Mouse (Mus musculus) MEL-GATA-1-ER (cell line): Measurements from ENCODE around the gene 1810009A15Rik.

ENCODE experiments used
- DNase-seq: peaks from one replicate; pipeline ENCODE4 v3.0.0-alpha.2; 2012; ENCODE audit warnings: low read depth; ENCODE audit errors: extremely low read depth

Gene 1810009A15Rik

GRCm38 (mm10) chr19:8920073-8920736, 31.6 kb downstream of the 1810009A15Rik start, which contains the start of gene B3gat3:
B3gat3 (plus strand) TSS chr19:8920374.
- DNase-seq = no peak

GRCm38 (mm10) chr19:8920836-8921291, 32.2 kb downstream of the 1810009A15Rik start:
- DNase-seq = no peak

GRCm38 (mm10) chr19:8921741-8922140, 33.1 kb downstream of the 1810009A15Rik start:
- no peak for DNase-seq

- no peak for DNase-seq
These were observed 38.1 kb downstream of the 1810009A15Rik start for GRCm38 (mm10) chr19:8926766-8927165.

GRCm38 (mm10) chr19:8927891-8928525, 39.4 kb downstream of the 1810009A15Rik start:
- no peak for DNase-seq

GRCm38 (mm10) chr19:8928689-8929223, 40.1 kb downstream of the 1810009A15Rik start:
- DNase-seq = no peak

- no peak for DNase-seq
These were observed 40.8 kb downstream of the 1810009A15Rik start, which contains the start of the genes Rom1 and Eml3 for GRCm38 (mm10) chr19:8929224-8930088. Rom1 (minus strand) TSS chr19:8929356. Eml3 (plus strand) TSS chr19:8929552.

GRCm38 (mm10) chr19:8930117-8930516, 41.5 kb downstream of the 1810009A15Rik start:
- no peak for DNase-seq

- no peak for DNase-seq
These were observed 42.1 kb downstream of the 1810009A15Rik start for GRCm38 (mm10) chr19:8930771-8931170.

GRCm38 (mm10) chr19:8936736-8937135, 48.1 kb downstream of the 1810009A15Rik start:
- no peak for DNase-seq
